ENCODE assay signal across 9 mouse cellular contexts in the genomic region with DNA sequence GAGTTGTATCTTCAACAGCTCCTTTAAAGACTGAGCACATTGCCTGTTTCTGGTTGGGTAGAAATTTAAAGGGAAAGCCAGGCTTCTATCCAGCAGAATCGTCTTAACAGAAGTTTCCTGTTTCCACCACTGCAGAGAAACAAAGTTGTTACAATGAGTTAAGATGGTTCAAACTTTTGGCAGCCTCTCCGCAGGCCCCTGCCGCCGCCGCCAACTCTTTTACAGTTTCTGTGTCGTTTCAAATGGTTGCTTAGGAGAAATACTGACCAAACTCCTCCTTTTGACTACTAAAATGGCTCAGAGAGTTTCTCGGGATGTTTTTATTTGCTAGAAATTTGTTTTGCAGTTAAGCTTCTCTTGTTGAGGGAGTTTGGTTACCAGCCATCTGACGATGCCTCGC.
A peak's percentile ranks its signal among the peaks of the same experiment; 100 is the strongest.
DNase-seq lines count a peak whose midpoint lies in the region; ATAC-seq and TF ChIP-seq lines count a peak whose summit lies in the region.
"Had no signal": no experiment of that assay in that cellular context is flagged by ENCODE, and none has a peak within 500 bp of the region (broad histone marks: within the 10 kb centered on the region; RNA-seq: fewer than 3 reads in every experiment).

No protein-coding gene starts in this region.

- H3K4me3 ChIP-seq in embryonic facial prominence, embryonic 15.5 days (replicated peaks), result 0 out of 2 replicates have a peak overlapping the region, but pooled peaks have one; percentile 11
- H3K4me3 ChIP-seq in heart, embryonic 16.5 days (ENCODE audit: low read length), result 0 out of 2 replicates have a peak overlapping the region, but pooled peaks have one; percentile 1
- H3K4me3 ChIP-seq in limb, embryonic 12.5 days (replicated peaks), result no peak overlapping the region; the same call in 1 of the 2 replicates
- H3K4me3 ChIP-seq in small intestine, adult 2 months (ENCODE audit: low read depth, low read length), result no peak overlapping the region

- H3K9ac ChIP-seq in embryonic facial prominence, embryonic 15.5 days, result no peak overlapping the region
- H3K9ac ChIP-seq in heart, embryonic 16.5 days (ENCODE audit: low read length), result no peak overlapping the region
- no peak overlapping the region for H3K9ac ChIP-seq in limb, embryonic 12.5 days (replicated peaks)

- H3K36me3 ChIP-seq in embryonic facial prominence, embryonic 15.5 days, result no peaks in the 10 kb centered on the region
- H3K36me3 ChIP-seq in heart, embryonic 16.5 days (ENCODE audit: control insufficient read depth, insufficient read depth), result no peaks in the 10 kb centered on the region
- no peaks in the 10 kb centered on the region for H3K36me3 ChIP-seq in limb, embryonic 12.5 days
- H3K36me3 ChIP-seq in small intestine, adult 2 months (ENCODE audit: control insufficient read depth, insufficient read depth, low read length), result no peaks in the 10 kb centered on the region

- peak overlapping the region; percentile 52 for H3K27ac ChIP-seq in embryonic facial prominence, embryonic 15.5 days (replicated peaks)
- H3K27ac ChIP-seq in heart, embryonic 16.5 days (ENCODE audit: low read length), result peak overlapping the region; percentile 25
- peak overlapping the region; percentile 77 for H3K27ac ChIP-seq in limb, embryonic 12.5 days
- peak overlapping the region; percentile 34; the same call in 1 of the 2 replicates for H3K27ac ChIP-seq in small intestine, adult 2 months (ENCODE audit: insufficient read depth, low read depth, low read length)

- no peak for TF ChIP-seq POLR2A in small intestine, adult 2 months (IDR thresholded peaks at IDR 0.05; ENCODE audit: low read depth, low read length)

- no peak for ATAC-seq in embryonic facial prominence, embryonic 15.5 days (ENCODE audit: insufficient number of reproducible peaks, low FRiP score, low TSS enrichment, low read depth)
- peak; percentile 59; the same call in 1 of the 2 replicates for ATAC-seq in heart, embryonic 16.5 days (replicated peaks; ENCODE audit: extremely low read depth, insufficient read depth, low FRiP score)
- no peak for ATAC-seq in limb, embryonic 12.5 days (ENCODE audit: insufficient number of reproducible peaks, insufficient read depth, low FRiP score, low TSS enrichment, low read depth)
- ATAC-seq: Patski had no signal

- peak; percentile 37 for DNase-seq in layer of hippocampus, adult 11-12 months (ENCODE audit: low spot score)
- DNase-seq in layer of hippocampus, postnatal 25 days (ENCODE audit: extremely low spot score in 1 of 2, low spot score in 1 of 2), result no peak
- no peak for DNase-seq in spleen, postnatal 4 days (ENCODE audit: low spot score in 2 of 2)
- no peak for DNase-seq in B cell, adult 2 months

- peaks cover 43% of the 10 kb centered on the region for H3K4me1 ChIP-seq in embryonic facial prominence, embryonic 15.5 days
- peaks cover 12% of the 10 kb centered on the region for H3K4me1 ChIP-seq in heart, embryonic 16.5 days (ENCODE audit: control insufficient read depth, insufficient read depth, low read length)
- peaks cover 69% of the 10 kb centered on the region for H3K4me1 ChIP-seq in limb, embryonic 12.5 days (replicated peaks)
- H3K4me1 ChIP-seq in small intestine, adult 2 months (ENCODE audit: control insufficient read depth, insufficient read depth, insufficient read length, low read length), result peaks cover 2% of the 10 kb centered on the region; the same call in 1 of the 2 replicates

- no peaks in the 10 kb centered on the region for H3K27me3 ChIP-seq in embryonic facial prominence, embryonic 15.5 days
- no peaks in the 10 kb centered on the region for H3K27me3 ChIP-seq in heart, embryonic 16.5 days (ENCODE audit: control insufficient read depth, insufficient read depth, low read length)
- peaks cover 17% of the 10 kb centered on the region; the same call in 1 of the 2 replicates for H3K27me3 ChIP-seq in limb, embryonic 12.5 days
- no peaks in the 10 kb centered on the region for H3K27me3 ChIP-seq in small intestine, adult 2 months (ENCODE audit: control insufficient read depth, insufficient read depth, low read length)
- H3K27me3 ChIP-seq: Patski had no signal

- WGBS in embryonic facial prominence, embryonic 15.5 days, result 10% methylated on average over 9 of the region's 9 CpGs
- 32% methylated on average over 9 of the region's 9 CpGs for WGBS in heart, embryonic 16.5 days
- WGBS in limb, embryonic 12.5 days, result 2% methylated on average over 9 of the region's 9 CpGs
- WGBS in small intestine, adult 2 months, result 35% methylated on average over 9 of the region's 9 CpGs

- TF ChIP-seq CTCF in small intestine, adult 2 months (IDR thresholded peaks at IDR 0.05; ENCODE audit: extremely low read depth, insufficient read length, insufficient replicate concordance, low read depth, low read length), result no peak

- peak overlapping the region; percentile 29; the same call in 1 of the 2 replicates for H3K4me2 ChIP-seq in embryonic facial prominence, embryonic 15.5 days (replicated peaks)
- peak overlapping the region; percentile 44 for H3K4me2 ChIP-seq in heart, embryonic 16.5 days (ENCODE audit: low read depth, low read length)
- peak overlapping the region; percentile 46 for H3K4me2 ChIP-seq in limb, embryonic 12.5 days

- H3K9me3 ChIP-seq in embryonic facial prominence, embryonic 15.5 days (replicated peaks), result no peaks in the 10 kb centered on the region
- H3K9me3 ChIP-seq in heart, embryonic 16.5 days (replicated peaks; ENCODE audit: control insufficient read depth, low read length), result no peaks in the 10 kb centered on the region
- H3K9me3 ChIP-seq in limb, embryonic 12.5 days, result no peaks in the 10 kb centered on the region

Comparison
In these comparisons a context has a peak if more than half of its experiments do, and no peak if none do; other contexts are left out.
1. H3K27ac ChIP-seq: peak in every context shown above with its lines; median percentile 77 in limb, embryonic 12.5 days; 52 in embryonic facial prominence, embryonic 15.5 days; 34 in small intestine, adult 2 months; 25 in heart, embryonic 16.5 days.
2. H3K4me3 ChIP-seq: peak in embryonic facial prominence, embryonic 15.5 days (single experiment) and heart, embryonic 16.5 days (single experiment); none in limb, embryonic 12.5 days (single experiment) and small intestine, adult 2 months (single experiment).
3. Peak in every context shown above with its lines, with median percentiles within 50 percentile points of each other: H3K4me2 ChIP-seq.